Comparison of ENCODE assay signal across 8 mouse cellular contexts in the genomic region with DNA sequence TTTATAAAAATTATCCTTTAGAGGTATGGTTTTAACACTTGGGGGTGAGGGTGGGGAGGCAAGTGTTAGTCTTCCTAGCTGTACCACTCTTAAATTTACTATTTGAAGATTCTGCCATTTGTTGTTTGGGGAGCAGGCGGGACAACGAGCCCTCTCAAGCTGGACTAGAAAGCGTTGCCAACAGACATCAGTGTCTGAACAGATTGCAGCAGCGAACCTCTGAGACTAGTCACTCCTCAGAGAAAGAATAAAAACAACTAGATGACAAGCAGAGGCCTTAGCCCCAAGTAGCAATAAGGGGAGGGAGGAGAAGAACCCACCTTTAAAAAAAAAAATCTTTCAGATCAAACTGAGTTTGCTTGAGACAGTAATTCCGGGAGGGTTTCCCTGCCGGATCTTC. TPM values are rescaled to one million over a fixed set of nuclear protein-coding genes. Genes with fewer than 3 reads are reported as not detected.
DNase-seq lines count a peak whose midpoint lies in the region; ATAC-seq and TF ChIP-seq lines count a peak whose summit lies in the region.

No protein-coding gene starts in this region.

- in situ Hi-C loops in ES-E14 (cut with MboI; ENCODE audit: low sequenced_read_pairs in 2 of 2, unreplicated experiment in 2 of 2), result no loop called here

- peak overlapping the region; percentile 42 for H3K4me3 ChIP-seq in hindbrain, embryonic 10.5 days
- no peak overlapping the region for H3K4me3 ChIP-seq in hindbrain, embryonic 11.5 days (ENCODE audit: low read depth, low read length)
- H3K4me3 ChIP-seq in ES-E14 (ENCODE audit: insufficient read depth in 1 of 2, low read depth in 1 of 2, low read length in 2 of 2, poor library complexity in 1 of 2, severe bottlenecking in 1 of 2), result peak overlapping the region; percentile 49 to 52; a peak in 3 of 4 replicates
- no peak overlapping the region for H3K4me3 ChIP-seq in forebrain, postnatal 0 days (ENCODE audit: low read depth, low read length)
- peak overlapping the region; percentile 46 for H3K4me3 ChIP-seq in limb, embryonic 13.5 days

- no peak overlapping the region for H3K9ac ChIP-seq in hindbrain, embryonic 11.5 days (ENCODE audit: low read depth, low read length)
- no peak overlapping the region; the same call in 1 of the 2 replicates for H3K9ac ChIP-seq in ES-E14 (ENCODE audit: insufficient read depth, low read depth, low read length, poor library complexity, severe bottlenecking)
- no peak overlapping the region for H3K9ac ChIP-seq in forebrain, postnatal 0 days
- H3K9ac ChIP-seq in limb, embryonic 13.5 days, result peak overlapping the region; percentile 60

- peaks cover 15% of the 10 kb centered on the region for H3K4me1 ChIP-seq in hindbrain, embryonic 10.5 days (replicated peaks)
- H3K4me1 ChIP-seq in hindbrain, embryonic 11.5 days (replicated peaks; ENCODE audit: control insufficient read depth, insufficient read depth, low read length), result no peaks in the 10 kb centered on the region
- peaks cover 2 to 4% of the 10 kb centered on the region in 2 experiments; a peak in 1 of 4 replicates for H3K4me1 ChIP-seq in ES-E14 (ENCODE audit: control insufficient read depth in 2 of 2, insufficient read depth in 2 of 2, low read length in 2 of 2, poor library complexity in 1 of 2)
- H3K4me1 ChIP-seq in forebrain, postnatal 0 days (ENCODE audit: insufficient read depth), result peaks cover 6% of the 10 kb centered on the region; the same call in 1 of the 2 replicates
- peaks cover 11% of the 10 kb centered on the region for H3K4me1 ChIP-seq in limb, embryonic 13.5 days

- no peak for TF ChIP-seq CTCF in forebrain, postnatal 0 days (IDR thresholded peaks at IDR 0.05; ENCODE audit: low read depth)

- DNase-seq in hindbrain, embryonic 10.5 days (ENCODE audit: low spot score), result no peak
- no peak for DNase-seq in hindbrain, embryonic 11.5 days (ENCODE audit: low spot score)
- no peak for DNase-seq in ES-E14 (ENCODE audit: low read depth, low spot score)
- DNase-seq in forebrain, postnatal 0 days, result peak; percentile 35
- no peak for DNase-seq in thymus, postnatal 0 days (ENCODE audit: low spot score)
- DNase-seq in thymus, postnatal 25 days, result no peak
- DNase-seq in lung, postnatal 10 days, result no peak

- no peak overlapping the region; the same call in 1 of the 2 replicates for H3K27ac ChIP-seq in hindbrain, embryonic 10.5 days
- H3K27ac ChIP-seq in hindbrain, embryonic 11.5 days (ENCODE audit: low read depth, low read length), result no peak overlapping the region
- H3K27ac ChIP-seq in ES-E14 (ENCODE audit: insufficient read depth, low read depth, low read length, poor library complexity, severe bottlenecking), result no peak overlapping the region
- H3K27ac ChIP-seq in forebrain, postnatal 0 days (ENCODE audit: low read depth, low read length), result no peak overlapping the region
- no peak overlapping the region for H3K27ac ChIP-seq in limb, embryonic 13.5 days

- ATAC-seq in hindbrain, embryonic 11.5 days (ENCODE audit: low FRiP score), result no peak
- ATAC-seq in forebrain, postnatal 0 days, result peak; percentile 65
- no peak for ATAC-seq in limb, embryonic 13.5 days (ENCODE audit: low FRiP score, low read depth)

- H3K36me3 ChIP-seq in hindbrain, embryonic 10.5 days, result no peaks in the 10 kb centered on the region
- H3K36me3 ChIP-seq in hindbrain, embryonic 11.5 days (ENCODE audit: control insufficient read depth, insufficient read depth, low read length), result no peaks in the 10 kb centered on the region
- H3K36me3 ChIP-seq in ES-E14 (ENCODE audit: control insufficient read depth, insufficient read depth, low read length, poor library complexity, severe bottlenecking), result no peaks in the 10 kb centered on the region
- no peaks in the 10 kb centered on the region for H3K36me3 ChIP-seq in forebrain, postnatal 0 days (ENCODE audit: insufficient read depth)
- H3K36me3 ChIP-seq in limb, embryonic 13.5 days, result no peaks in the 10 kb centered on the region

- H3K27me3 ChIP-seq in hindbrain, embryonic 10.5 days (ENCODE audit: insufficient read depth, poor library complexity, severe bottlenecking), result no peaks in the 10 kb centered on the region
- H3K27me3 ChIP-seq in hindbrain, embryonic 11.5 days (ENCODE audit: control insufficient read depth, insufficient read depth, low read length), result no peaks in the 10 kb centered on the region
- no peaks in the 10 kb centered on the region for H3K27me3 ChIP-seq in forebrain, postnatal 0 days (ENCODE audit: insufficient read depth, low read length)
- no peaks in the 10 kb centered on the region for H3K27me3 ChIP-seq in limb, embryonic 13.5 days

- H3K4me2 ChIP-seq in hindbrain, embryonic 11.5 days (replicated peaks; ENCODE audit: low read depth, low read length), result no peak overlapping the region
- H3K4me2 ChIP-seq in forebrain, postnatal 0 days (ENCODE audit: low read depth), result no peak overlapping the region
- H3K4me2 ChIP-seq in limb, embryonic 13.5 days (replicated peaks), result peak overlapping the region; percentile 69

- WGBS in hindbrain, embryonic 10.5 days, result 63% methylated on average over 6 of the region's 6 CpGs
- 66% methylated on average over 6 of the region's 6 CpGs for WGBS in hindbrain, embryonic 11.5 days
- 54% methylated on average over 6 of the region's 6 CpGs for WGBS in forebrain, postnatal 0 days
- WGBS in limb, embryonic 13.5 days, result 45% methylated on average over 6 of the region's 6 CpGs

- no peaks in the 10 kb centered on the region for H3K9me3 ChIP-seq in hindbrain, embryonic 10.5 days
- H3K9me3 ChIP-seq in hindbrain, embryonic 11.5 days (ENCODE audit: control insufficient read depth, low read length), result no peaks in the 10 kb centered on the region
- H3K9me3 ChIP-seq in ES-E14 (ENCODE audit: control insufficient read depth, insufficient read depth, low read depth, low read length), result no peaks in the 10 kb centered on the region
- H3K9me3 ChIP-seq in forebrain, postnatal 0 days (ENCODE audit: low read length), result no peaks in the 10 kb centered on the region
- no peaks in the 10 kb centered on the region for H3K9me3 ChIP-seq in limb, embryonic 13.5 days

TF ChIP-seq in ES-E14, 5 proteins besides CTCF, POLR2A, EP300 and RAD21:
- TF ChIP-seq ZNF384 (IDR thresholded peaks at IDR 0.05; ENCODE audit: low read depth, low read length) (no peak), CHD2 (IDR thresholded peaks at IDR 0.05; ENCODE audit: low read depth, low read length) (no peak)

RNA-seq across cellular contexts. Expression of a gene that starts 0.8 kb away (rescaled TPM):
- polyA plus RNA-seq in hindbrain, embryonic 10.5 days (2016; fragmentation: Nextera tagmentation; extraction: Ambion mirVana), result 5.8 and 6.4 TPM in 2 replicates
- 7.2 and 8.1 TPM in 2 replicates for polyA plus RNA-seq in hindbrain, embryonic 11.5 days (2014; fragmentation: Nextera tagmentation; extraction: Ambion mirVana)
- total RNA-seq in ES-E14 (2012; rRNA removed), result 2.2 and 2.3 TPM in 2 replicates
- total RNA-seq in forebrain, postnatal 0 days (2014; rRNA removed), result 1.5 and 3.9 TPM in 2 replicates
- polyA plus RNA-seq in forebrain, postnatal 0 days (2015; fragmentation: Nextera tagmentation; extraction: Ambion mirVana), result 3.0 and 4.7 TPM in 2 replicates
- polyA plus RNA-seq in limb, embryonic 13.5 days (2015; fragmentation: Nextera tagmentation; extraction: Ambion mirVana), result 9.3 and 10.4 TPM in 2 replicates
- 4.1 and 4.8 TPM in 2 replicates for polyA plus RNA-seq in thymus, postnatal 0 days (2015; fragmentation: Nextera tagmentation; extraction: Ambion mirVana)

RNA-seq across cellular contexts. Expression of a gene that starts 43.0 kb away (rescaled TPM):
- 32.1 and 32.4 TPM in 2 replicates for polyA plus RNA-seq in hindbrain, embryonic 10.5 days (2016; fragmentation: Nextera tagmentation; extraction: Ambion mirVana)
- 31.2 and 33.0 TPM in 2 replicates for polyA plus RNA-seq in hindbrain, embryonic 11.5 days (2014; fragmentation: Nextera tagmentation; extraction: Ambion mirVana)
- 11.1 and 12.7 TPM in 2 replicates for total RNA-seq in ES-E14 (2012; rRNA removed)
- total RNA-seq in forebrain, postnatal 0 days (2014; rRNA removed), result 14.7 and 16.8 TPM in 2 replicates
- polyA plus RNA-seq in forebrain, postnatal 0 days (2015; fragmentation: Nextera tagmentation; extraction: Ambion mirVana), result 12.8 and 29.1 TPM in 2 replicates
- 22.7 and 24.7 TPM in 2 replicates for polyA plus RNA-seq in limb, embryonic 13.5 days (2015; fragmentation: Nextera tagmentation; extraction: Ambion mirVana)
- polyA plus RNA-seq in thymus, postnatal 0 days (2015; fragmentation: Nextera tagmentation; extraction: Ambion mirVana), result 26.6 and 36.8 TPM in 2 replicates

Comparison
In these comparisons a context has a peak if more than half of its experiments do, and no peak if none do; other contexts are left out.
1. H3K4me3 ChIP-seq: peak in hindbrain, embryonic 10.5 days (single experiment), ES-E14 (2 of 2) and limb, embryonic 13.5 days (single experiment); none in hindbrain, embryonic 11.5 days (single experiment) and forebrain, postnatal 0 days (single experiment).